Mouse (Mus musculus): ENCODE results near the gene Samsn1.

- no peak for TF ChIP-seq CTCF (IDR thresholded peaks at IDR 0.05; ENCODE audit: low read depth)
- no peak for TF ChIP-seq EP300 (IDR thresholded peaks at IDR 0.05; ENCODE audit: low read depth)
Observed at GRCm38 (mm10) chr16:75962021-75962420, 60.1 kb downstream of the Samsn1 start.

Data from heart, postnatal 0 days (tissue).